Mouse (Mus musculus) hindbrain, embryonic 14.5 days (tissue): Measurements from ENCODE around the gene Incenp. TPM values are rescaled to one million over a fixed set of nuclear protein-coding genes. Genes with fewer than 3 reads are reported as not detected.

ENCODE experiments used
- ATAC-seq: fragments of 200-750 bp; cut with Nextera tagmentation; 2 replicates; pipeline ENCODE4 v1.8.0; 2017; ENCODE audit warnings: moderate number of reproducible peaks, mild to moderate bottlenecking, moderate TSS enrichment, moderate library complexity; ENCODE audit not compliant: low FRiP score
- DNase-seq: peaks from one replicate; pipeline ENCODE4 v3.0.0-alpha.2; 2015; ENCODE audit warnings: low spot score
- H3K27ac ChIP-seq: fragments of 300-500 bp; sonication (generic); 2 replicates; pipeline ENCODE4 v1.5.1; 2014; ENCODE audit warnings: mild to moderate bottlenecking, moderate library complexity
- H3K27me3 ChIP-seq: fragments of 300-500 bp; sonication (generic); 2 replicates; pipeline ENCODE4 v1.6.1; 2014; ENCODE audit warnings: mild to moderate bottlenecking, low read length, mixed read lengths; ENCODE audit not compliant: control insufficient read depth, insufficient read depth
- H3K36me3 ChIP-seq: fragments of 300-500 bp; sonication (generic); replicated peaks from 2 replicates; pipeline ENCODE4 v1.6.1; 2014; ENCODE audit not compliant: control insufficient read depth, insufficient read depth
- H3K4me1 ChIP-seq: fragments of 300-500 bp; sonication (generic); replicated peaks from 2 replicates; pipeline ENCODE4 v1.6.1; 2014; ENCODE audit warnings: antibody characterized with exemption, low read length, mixed read lengths; ENCODE audit not compliant: control insufficient read depth, insufficient read depth
- H3K4me2 ChIP-seq: fragments of 300-500 bp; sonication (generic); replicated peaks from 2 replicates; pipeline ENCODE4 v1.6.1; 2014; ENCODE audit warnings: mild to moderate bottlenecking, moderate library complexity
- H3K4me3 ChIP-seq: fragments of 300-500 bp; sonication (generic); replicated peaks from 2 replicates; pipeline ENCODE4 v1.5.1; 2014; ENCODE audit warnings: mild to moderate bottlenecking, low read length
- H3K9ac ChIP-seq: fragments of 300-500 bp; sonication (generic); 2 replicates; pipeline ENCODE4 v1.6.1; 2014
- H3K9me3 ChIP-seq: fragments of 300-500 bp; sonication (generic); 2 replicates; pipeline ENCODE4 v1.6.1; 2016; ENCODE audit warnings: low read length; ENCODE audit not compliant: control insufficient read depth
- WGBS: fragments of 180-500 bp; shearing (Covaris S2); extraction: QIAGEN DNeasy Blood & Tissue Kit; methylation state at CpG from one replicate; pipeline ENCODE4 v1.1.7; 2014; 5-methylcytosine and 5-hydroxymethylcytosine counted together
- polyA plus RNA-seq: library from polyadenylated mRNA; unstranded; fragments of >200 nt; fragmentation: Nextera tagmentation; extraction: Ambion mirVana; gene quantifications from 2 replicates; pipeline ENCODE4 v1.2.1, GENCODE M21; 2014

Incenp gene
- polyA plus RNA-seq, 1 experiment from 2014 or later = 18.9 TPM

DNA sequence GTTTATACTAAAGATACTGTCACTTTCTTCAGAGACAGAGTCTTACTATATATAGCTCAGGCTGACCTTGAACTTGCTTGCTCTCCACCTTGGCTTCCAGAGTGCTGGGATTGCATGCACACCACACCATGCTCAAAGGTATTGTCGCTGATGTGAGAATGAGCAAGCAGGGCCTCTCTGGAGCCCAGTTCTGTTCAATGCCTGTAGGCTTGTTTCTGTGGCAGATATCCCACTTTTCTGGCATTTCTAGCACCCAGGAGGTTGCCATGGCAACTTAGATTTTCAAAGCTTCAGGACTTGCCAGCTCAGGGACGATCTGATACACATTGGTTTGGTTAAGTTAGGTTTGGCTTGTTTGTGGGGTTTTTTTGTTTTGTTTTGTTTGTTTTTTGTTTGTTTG lies 22.9 kb upstream of the Incenp start:
- Histone ChIP-seq H3K4me3 (no peak overlapping the region), H3K36me3 (no peaks in the 10 kb centered on the region), H3K27me3 (no peaks in the 10 kb centered on the region), H3K9ac (no peak overlapping the region), H3K4me2 (no peak overlapping the region), H3K27ac (peak overlapping the region; percentile 5; the same call in 1 of the 2 replicates), H3K9me3 (no peaks in the 10 kb centered on the region), H3K4me1 (peaks cover 9% of the 10 kb centered on the region)
- WGBS = 19% methylated on average over 2 of the region's 2 CpGs
- DNase-seq (peak; percentile 60), ATAC-seq (peak; percentile 51; the same call in 1 of the 2 replicates)

DNA sequence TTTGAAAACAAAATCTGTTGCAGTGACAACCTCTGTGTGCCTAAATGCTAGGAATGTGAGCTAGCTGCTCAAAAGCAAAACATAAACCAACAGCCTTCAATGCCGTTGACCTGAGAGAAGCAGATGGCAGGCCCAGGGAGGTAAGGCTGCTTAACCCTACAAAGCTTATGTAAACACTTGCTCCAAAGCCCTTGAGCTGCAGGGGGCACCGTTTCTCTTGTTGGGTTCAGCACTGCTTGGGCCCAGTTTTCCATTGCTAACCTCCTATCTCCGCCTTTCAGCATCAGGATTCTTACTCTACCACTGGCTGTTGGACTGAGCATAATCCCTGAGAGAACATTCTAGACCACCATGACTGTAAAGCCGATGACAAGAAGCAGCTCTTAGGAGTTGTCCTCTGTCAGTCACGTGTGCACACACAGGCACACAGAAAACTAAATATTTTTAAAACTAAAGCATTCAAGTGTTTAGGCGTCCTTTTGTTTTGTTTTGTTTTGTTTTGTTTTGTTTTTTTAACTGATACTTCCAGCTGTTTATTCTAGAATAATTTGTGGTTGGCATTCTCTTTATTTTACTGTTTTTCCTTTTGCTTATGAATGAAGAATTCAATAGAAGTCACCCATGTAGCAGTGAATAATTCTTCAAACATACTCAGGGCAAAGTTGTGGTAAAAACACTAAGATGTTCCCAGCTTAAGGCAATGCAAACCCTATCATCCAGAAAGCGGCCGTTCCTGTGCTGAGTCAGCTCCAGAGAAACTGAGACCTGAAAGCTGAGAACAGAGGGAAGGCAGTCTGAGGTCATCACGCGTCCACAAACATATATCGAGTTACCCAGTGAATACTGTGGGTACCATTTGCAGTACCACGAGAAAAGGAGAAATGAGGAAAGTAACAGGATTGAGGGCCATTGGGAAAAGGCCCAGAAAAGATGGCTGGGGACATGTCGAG lies 21.8 kb upstream of the Incenp start:
- Histone ChIP-seq H3K9me3 (no peaks in the 10 kb centered on the region), H3K4me2 (no peak overlapping the region), H3K4me1 (peaks cover 9% of the 10 kb centered on the region), H3K36me3 (no peaks in the 10 kb centered on the region), H3K4me3 (no peak overlapping the region), H3K27me3 (no peaks in the 10 kb centered on the region), H3K9ac (no peak overlapping the region), H3K27ac (no peak overlapping the region)
- WGBS = 72% methylated on average over 13 of the region's 13 CpGs
- DNase-seq (no peak), ATAC-seq (no peak)

DNA sequence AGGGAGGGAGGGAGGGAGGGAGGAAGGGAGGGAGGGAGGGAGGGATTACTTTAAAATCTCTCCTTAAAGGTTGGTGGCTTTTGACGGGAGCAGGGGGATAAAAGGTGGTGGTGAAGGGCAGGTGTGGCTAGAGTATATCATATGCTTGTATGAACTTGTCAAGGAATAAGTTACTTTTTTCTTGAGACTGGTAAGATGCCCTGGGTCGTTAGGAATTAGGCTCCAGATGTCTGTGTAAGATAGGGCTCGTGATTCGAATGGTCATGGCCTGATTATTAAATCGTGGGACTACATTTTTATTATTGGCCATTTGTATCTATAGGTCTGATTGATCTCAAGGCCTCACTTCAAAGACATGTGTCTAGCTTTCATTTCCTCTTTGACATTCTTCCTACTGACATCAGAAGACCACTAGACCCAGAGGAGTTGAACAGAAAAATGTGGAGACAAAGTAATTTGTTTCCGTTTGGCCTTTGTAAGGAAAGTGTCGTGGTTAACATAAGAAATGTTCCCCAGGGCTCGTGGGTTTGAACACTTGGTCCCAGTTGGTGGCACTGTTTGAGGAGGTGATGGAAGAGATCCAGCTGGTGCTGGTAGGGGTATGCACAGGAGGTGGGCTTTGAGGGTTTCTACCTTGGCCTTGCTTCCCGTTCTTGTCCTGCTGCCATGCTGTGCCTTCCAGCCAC lies 19.0 kb upstream of the Incenp start:
- Histone ChIP-seq H3K4me1 (peaks cover 9% of the 10 kb centered on the region), H3K4me2 (no peak overlapping the region), H3K4me3 (no peak overlapping the region), H3K9ac (no peak overlapping the region), H3K9me3 (no peaks in the 10 kb centered on the region), H3K27me3 (no peaks in the 10 kb centered on the region), H3K27ac (no peak overlapping the region), H3K36me3 (no peaks in the 10 kb centered on the region)
- 55% methylated on average over 9 of the region's 9 CpGs for WGBS
- DNase-seq = no peak
- no peak for ATAC-seq

DNA sequence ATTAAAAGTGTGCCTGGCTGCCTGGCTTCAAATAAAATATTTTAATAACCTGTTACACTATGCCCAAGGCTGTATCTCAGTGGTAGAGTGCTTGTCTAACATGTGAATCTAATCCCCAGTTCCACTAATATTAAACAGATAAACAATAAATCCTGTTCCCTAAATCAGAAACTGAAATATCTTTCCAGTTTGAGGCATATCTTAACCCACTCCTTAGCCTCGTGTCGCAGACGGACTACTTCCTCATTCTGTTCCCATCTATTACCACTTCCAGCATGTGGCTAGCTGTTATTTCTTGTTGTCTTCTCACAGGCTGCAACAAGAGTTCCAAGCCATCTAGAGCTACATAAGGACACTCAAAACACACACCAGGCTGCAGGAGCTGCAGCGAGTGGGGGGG lies 18.4 kb upstream of the Incenp start:
- H3K4me3 ChIP-seq = no peak overlapping the region
- DNase-seq (no peak), ATAC-seq (no peak)
- no peak overlapping the region for H3K9ac ChIP-seq
- no peak overlapping the region for H3K4me2 ChIP-seq
- no peak overlapping the region for H3K27ac ChIP-seq
- 90% methylated on average over 3 of the region's 4 CpGs for WGBS
- H3K27me3 ChIP-seq = no peaks in the 10 kb centered on the region
- no peaks in the 10 kb centered on the region for H3K9me3 ChIP-seq
- no peaks in the 10 kb centered on the region for H3K36me3 ChIP-seq
- peaks cover 9% of the 10 kb centered on the region for H3K4me1 ChIP-seq

DNA sequence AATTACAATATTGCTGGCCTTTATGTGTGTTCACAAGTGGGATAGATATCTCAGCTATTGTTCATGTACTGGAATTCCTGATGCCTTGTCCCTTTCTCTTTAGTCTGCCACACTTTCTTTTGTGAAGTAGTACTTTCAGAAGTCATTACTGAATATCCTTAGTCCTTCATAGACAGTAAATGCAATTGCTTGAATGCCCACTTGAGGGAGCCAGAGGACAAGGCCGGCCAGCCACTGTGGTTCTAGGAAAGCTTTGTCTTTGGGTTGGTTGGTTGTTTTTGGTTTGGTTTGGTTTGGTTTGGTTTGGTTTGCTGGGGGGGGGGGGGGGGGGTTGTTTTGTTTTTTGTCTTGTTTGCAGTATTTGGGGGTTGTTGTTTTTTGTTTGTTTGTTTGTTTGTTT lies 16.6 kb upstream of the Incenp start:
- 0% methylated on average over 1 of the region's 1 CpGs for WGBS
- DNase-seq = peak; percentile 92
- Histone ChIP-seq H3K9ac (no peak overlapping the region), H3K27ac (no peak overlapping the region), H3K4me1 (no peaks in the 10 kb centered on the region), H3K4me2 (no peak overlapping the region), H3K36me3 (no peaks in the 10 kb centered on the region), H3K27me3 (no peaks in the 10 kb centered on the region), H3K9me3 (no peaks in the 10 kb centered on the region), H3K4me3 (no peak overlapping the region)
- ATAC-seq = peak; percentile 65; the same call in 1 of the 2 replicates

DNA sequence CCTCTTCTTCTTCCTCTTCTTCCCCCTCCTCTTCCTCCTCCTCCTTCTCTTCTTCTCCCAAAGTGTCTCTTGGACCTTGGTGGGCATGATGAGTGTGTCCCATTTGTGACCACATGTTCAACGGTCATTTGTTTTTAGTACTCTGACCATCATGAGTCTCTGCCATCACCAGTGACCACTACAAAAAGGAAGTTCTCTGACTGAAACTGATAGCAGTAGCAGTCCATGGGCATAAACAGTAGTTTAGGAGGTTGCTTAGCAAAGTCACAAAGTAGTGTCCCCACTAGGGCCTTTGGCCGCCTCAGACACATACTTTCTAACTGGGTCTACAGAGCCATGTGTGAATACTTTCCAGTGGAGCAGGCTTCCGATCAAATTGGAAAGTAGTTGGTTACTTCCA lies 15.0 kb upstream of the Incenp start:
- no peak overlapping the region for H3K27ac ChIP-seq
- no peak overlapping the region for H3K4me3 ChIP-seq
- H3K9me3 ChIP-seq = no peaks in the 10 kb centered on the region
- DNase-seq = no peak
- no peak overlapping the region for H3K9ac ChIP-seq
- H3K27me3 ChIP-seq = no peaks in the 10 kb centered on the region
- 86% methylated on average over 3 of the region's 3 CpGs for WGBS
- no peaks in the 10 kb centered on the region for H3K4me1 ChIP-seq
- ATAC-seq = no peak
- H3K36me3 ChIP-seq = no peaks in the 10 kb centered on the region
- no peak overlapping the region for H3K4me2 ChIP-seq

DNA sequence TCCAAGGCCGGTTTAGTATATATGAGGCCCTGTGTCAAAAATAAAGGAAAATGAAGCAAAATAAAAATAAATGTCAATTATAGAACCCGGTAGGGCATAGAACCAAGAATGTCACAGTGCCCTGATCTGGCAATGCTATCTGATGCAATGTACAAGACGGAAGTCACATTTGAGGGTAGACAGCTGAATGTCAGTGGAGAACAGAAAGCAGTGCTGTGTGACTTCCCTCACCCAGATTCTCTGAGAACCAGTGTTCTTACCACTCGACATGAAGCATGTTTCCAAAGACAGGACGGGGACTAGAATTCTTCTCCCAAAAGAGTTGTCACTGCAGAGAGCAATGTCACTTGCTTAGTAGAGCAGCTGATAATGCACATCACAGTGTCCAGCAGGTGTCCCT lies 14.4 kb upstream of the Incenp start:
- ATAC-seq (no peak), DNase-seq (no peak)
- Histone ChIP-seq H3K9ac (no peak overlapping the region), H3K9me3 (no peaks in the 10 kb centered on the region), H3K4me2 (no peak overlapping the region), H3K36me3 (no peaks in the 10 kb centered on the region), H3K4me3 (no peak overlapping the region), H3K27ac (no peak overlapping the region), H3K4me1 (no peaks in the 10 kb centered on the region), H3K27me3 (no peaks in the 10 kb centered on the region)
- 91% methylated on average over 5 of the region's 5 CpGs for whole genome bisulfite sequencing

DNA sequence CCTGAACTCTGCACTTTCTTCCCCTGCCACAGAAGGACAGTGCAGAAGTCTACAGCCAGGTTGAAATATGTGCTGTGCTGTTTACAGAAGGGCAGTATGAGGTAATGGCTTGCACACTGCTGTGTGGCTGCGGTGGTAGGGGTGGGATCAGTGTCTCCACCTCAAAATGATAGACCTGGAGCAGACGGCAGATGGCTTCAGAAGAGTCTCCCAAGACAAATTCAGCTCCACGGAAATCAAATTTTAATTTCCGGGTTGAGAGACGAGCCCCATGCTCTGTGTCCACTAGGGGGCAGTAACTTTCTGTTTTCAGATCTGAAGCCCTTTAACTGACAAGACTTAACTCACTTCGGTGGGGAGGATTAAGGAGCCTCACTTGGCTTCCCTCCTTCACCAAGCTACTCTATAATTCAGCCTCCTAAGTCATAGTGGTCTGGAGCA lies 12.0 kb upstream of the Incenp start:
- H3K9me3 ChIP-seq = no peaks in the 10 kb centered on the region
- H3K27ac ChIP-seq = no peak overlapping the region
- H3K4me1 ChIP-seq = no peaks in the 10 kb centered on the region
- DNase-seq (peak; percentile 79), ATAC-seq (no peak)
- WGBS = 11% methylated on average over 6 of the region's 6 CpGs
- H3K27me3 ChIP-seq = no peaks in the 10 kb centered on the region
- H3K4me3 ChIP-seq = no peak overlapping the region
- no peaks in the 10 kb centered on the region for H3K36me3 ChIP-seq
- H3K9ac ChIP-seq = no peak overlapping the region
- peak overlapping the region; percentile 38 for H3K4me2 ChIP-seq

DNA sequence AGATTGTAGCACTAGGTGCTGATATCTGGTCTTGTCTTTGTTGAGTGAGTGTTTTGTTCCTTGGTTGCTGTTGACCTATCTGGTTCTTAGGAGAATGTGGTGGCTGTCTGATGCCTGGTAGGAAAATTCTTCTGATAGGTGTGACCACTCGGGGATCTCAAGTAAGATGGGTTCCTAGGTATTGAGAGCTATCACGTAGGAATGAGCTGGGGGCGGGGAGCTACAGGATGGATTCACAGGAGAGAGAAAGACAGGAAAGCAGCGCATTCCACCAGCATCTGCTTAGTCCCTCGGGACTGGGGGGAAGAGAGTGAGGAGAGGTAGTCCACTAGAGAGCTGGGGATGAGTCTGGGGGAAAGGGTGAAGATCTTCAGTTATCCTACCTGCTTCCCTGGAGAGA lies 10.0 kb upstream of the Incenp start:
- no peak for DNase-seq
- Histone ChIP-seq H3K9ac (no peak overlapping the region), H3K4me3 (no peak overlapping the region), H3K9me3 (no peaks in the 10 kb centered on the region), H3K4me1 (no peaks in the 10 kb centered on the region), H3K4me2 (no peak overlapping the region), H3K36me3 (no peaks in the 10 kb centered on the region), H3K27me3 (no peaks in the 10 kb centered on the region), H3K27ac (no peak overlapping the region)
- no peak for ATAC-seq
- 84% methylated on average over 5 of the region's 5 CpGs for whole genome bisulfite sequencing
